Comparison of ENCODE assay signal across 8 mouse cellular contexts in the genomic region with DNA sequence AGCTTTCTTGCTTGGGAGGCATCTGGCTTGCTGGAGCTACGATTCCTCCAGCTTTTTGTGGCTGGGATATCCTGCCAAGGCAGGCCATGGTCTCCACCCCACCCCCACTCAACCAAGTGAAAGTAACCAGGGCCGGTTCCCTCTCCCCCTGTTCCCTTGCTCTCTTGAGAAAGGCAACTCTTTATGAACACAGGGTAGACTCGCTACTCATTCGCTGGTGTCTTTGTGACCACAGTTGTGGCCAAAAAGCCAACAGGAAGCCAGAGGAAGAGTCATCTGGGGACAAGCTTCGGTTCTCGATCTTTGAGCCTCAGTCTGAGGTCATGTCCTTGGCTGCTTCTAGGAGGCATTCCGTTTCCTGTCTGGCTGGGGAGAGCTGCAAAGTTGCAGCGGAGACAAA. TPM values are rescaled to one million over a fixed set of nuclear protein-coding genes. Genes with fewer than 3 reads are reported as not detected.
DNase-seq lines count a peak whose midpoint lies in the region; ATAC-seq lines count a peak whose summit lies in the region.

No protein-coding gene starts in this region.

- H3K4me3 ChIP-seq in embryonic facial prominence, embryonic 14.5 days (ENCODE audit: low read depth, low read length), result no peak overlapping the region
- H3K4me3 ChIP-seq in liver, embryonic 13.5 days (replicated peaks), result no peak overlapping the region

- H3K27me3 ChIP-seq in embryonic facial prominence, embryonic 14.5 days (replicated peaks; ENCODE audit: control insufficient read depth, insufficient read depth, low read length), result no peaks in the 10 kb centered on the region
- H3K27me3 ChIP-seq in liver, embryonic 13.5 days, result peaks cover 14% of the 10 kb centered on the region; the same call in 1 of the 2 replicates

- peaks cover 7% of the 10 kb centered on the region; the same call in 1 of the 2 replicates for H3K4me1 ChIP-seq in embryonic facial prominence, embryonic 14.5 days (ENCODE audit: control insufficient read depth, insufficient read depth, low read length)
- peaks cover 9% of the 10 kb centered on the region for H3K4me1 ChIP-seq in liver, embryonic 13.5 days (replicated peaks)

- H3K36me3 ChIP-seq in embryonic facial prominence, embryonic 14.5 days (ENCODE audit: control insufficient read depth, insufficient read depth, low read length), result peaks cover 4% of the 10 kb centered on the region; the same call in 1 of the 2 replicates
- H3K36me3 ChIP-seq in liver, embryonic 13.5 days, result no peaks in the 10 kb centered on the region

- H3K4me2 ChIP-seq in embryonic facial prominence, embryonic 14.5 days (ENCODE audit: low read depth, low read length), result no peak overlapping the region
- H3K4me2 ChIP-seq in liver, embryonic 13.5 days, result peak overlapping the region; percentile 27

- peak overlapping the region; percentile 59; the same call in 1 of the 2 replicates for H3K27ac ChIP-seq in embryonic facial prominence, embryonic 14.5 days (replicated peaks; ENCODE audit: low read depth, low read length)
- H3K27ac ChIP-seq in liver, embryonic 13.5 days, result peak overlapping the region; percentile 1; the same call in 1 of the 2 replicates

- 0 out of 2 replicates have a peak, but pooled peaks have one; percentile 55 for ATAC-seq in embryonic facial prominence, embryonic 14.5 days (ENCODE audit: low read depth)
- ATAC-seq in liver, embryonic 13.5 days (ENCODE audit: low read depth), result no peak
- ATAC-seq in erythroid progenitor cell, adult 5-6 weeks (replicated peaks; ENCODE audit: low FRiP score, poor library complexity, severe bottlenecking), result no peak

- H3K9me3 ChIP-seq in embryonic facial prominence, embryonic 14.5 days (ENCODE audit: control insufficient read depth, low read length), result no peaks in the 10 kb centered on the region
- no peaks in the 10 kb centered on the region for H3K9me3 ChIP-seq in liver, embryonic 13.5 days (replicated peaks)

- DNase-seq in spleen, postnatal 36 days (ENCODE audit: low spot score in 2 of 2), result peak; percentile 37
- no peak for DNase-seq in spleen, adult 12 weeks (ENCODE audit: low spot score)
- DNase-seq in embryonic facial prominence, embryonic 14.5 days (ENCODE audit: low spot score), result peak; percentile 62
- DNase-seq in heart, postnatal 4 days, result peak; percentile 75
- no peak for DNase-seq in liver, embryonic 13.5 days
- DNase-seq in skeletal muscle tissue, adult 2 months (ENCODE audit: low read depth, low spot score), result peak; percentile 93
- DNase-seq in embryo, embryonic 10.5 days (ENCODE audit: low spot score), result no peak

- no peak overlapping the region for H3K9ac ChIP-seq in embryonic facial prominence, embryonic 14.5 days (ENCODE audit: low read depth, low read length)
- H3K9ac ChIP-seq in liver, embryonic 13.5 days, result no peak overlapping the region

- 35% methylated on average over 8 of the region's 8 CpGs for WGBS in embryonic facial prominence, embryonic 14.5 days
- 9% methylated on average over 8 of the region's 8 CpGs for WGBS in liver, embryonic 13.5 days (ENCODE audit: insufficient replicate concordance)

RNA-seq across cellular contexts. Expression of a gene that starts 34.0 kb away (rescaled TPM):
- polyA plus RNA-seq in embryonic facial prominence, embryonic 14.5 days (2014; fragmentation: Nextera tagmentation; extraction: Ambion mirVana), result 17.4 and 17.7 TPM in 2 replicates
- 10 to 100 TPM; 39.5 to 40.0 TPM for total RNA-seq in heart, postnatal 4 days (2021)
- 1.6 and 1.8 TPM in 2 replicates for polyA plus RNA-seq in liver, embryonic 13.5 days (2015; fragmentation: Nextera tagmentation; extraction: Ambion mirVana)
- total RNA-seq in erythroid progenitor cell, adult 5-6 weeks (2015; ENCODE audit: low replicate concordance), result 0.84 TPM in 1 of 2 replicates, not detected in the other
- total RNA-seq in erythroid progenitor cell, adult 5-6 weeks (2017; ENCODE audit: low replicate concordance), result 0.39 TPM in 1 of 2 replicates, not detected in the other

Comparison
In these comparisons a context has a peak if more than half of its experiments do, and no peak if none do; other contexts are left out.
1. DNase-seq: peak in spleen, postnatal 36 days (2 of 2), embryonic facial prominence, embryonic 14.5 days (single experiment), heart, postnatal 4 days (single experiment) and skeletal muscle tissue, adult 2 months (single experiment); none in spleen, adult 12 weeks (single experiment), liver, embryonic 13.5 days (single experiment) and embryo, embryonic 10.5 days (single experiment).
2. RNA of a gene that starts 34.0 kb away (total RNA-seq): 39.5 to 40.0 TPM in heart, postnatal 4 days; 0.39 to 0.84 TPM in erythroid progenitor cell, adult 5-6 weeks; every median in the first group is over 10 times any median in the second.